Mouse (Mus musculus) urinary bladder, postnatal 25 days (tissue): ENCODE data around the gene Xpnpep1.

Experiments used
- DNase-seq: peaks from one replicate; pipeline ENCODE4 v3.0.0; 2022; ENCODE audit warnings: low spot score

Xpnpep1 gene

DNA sequence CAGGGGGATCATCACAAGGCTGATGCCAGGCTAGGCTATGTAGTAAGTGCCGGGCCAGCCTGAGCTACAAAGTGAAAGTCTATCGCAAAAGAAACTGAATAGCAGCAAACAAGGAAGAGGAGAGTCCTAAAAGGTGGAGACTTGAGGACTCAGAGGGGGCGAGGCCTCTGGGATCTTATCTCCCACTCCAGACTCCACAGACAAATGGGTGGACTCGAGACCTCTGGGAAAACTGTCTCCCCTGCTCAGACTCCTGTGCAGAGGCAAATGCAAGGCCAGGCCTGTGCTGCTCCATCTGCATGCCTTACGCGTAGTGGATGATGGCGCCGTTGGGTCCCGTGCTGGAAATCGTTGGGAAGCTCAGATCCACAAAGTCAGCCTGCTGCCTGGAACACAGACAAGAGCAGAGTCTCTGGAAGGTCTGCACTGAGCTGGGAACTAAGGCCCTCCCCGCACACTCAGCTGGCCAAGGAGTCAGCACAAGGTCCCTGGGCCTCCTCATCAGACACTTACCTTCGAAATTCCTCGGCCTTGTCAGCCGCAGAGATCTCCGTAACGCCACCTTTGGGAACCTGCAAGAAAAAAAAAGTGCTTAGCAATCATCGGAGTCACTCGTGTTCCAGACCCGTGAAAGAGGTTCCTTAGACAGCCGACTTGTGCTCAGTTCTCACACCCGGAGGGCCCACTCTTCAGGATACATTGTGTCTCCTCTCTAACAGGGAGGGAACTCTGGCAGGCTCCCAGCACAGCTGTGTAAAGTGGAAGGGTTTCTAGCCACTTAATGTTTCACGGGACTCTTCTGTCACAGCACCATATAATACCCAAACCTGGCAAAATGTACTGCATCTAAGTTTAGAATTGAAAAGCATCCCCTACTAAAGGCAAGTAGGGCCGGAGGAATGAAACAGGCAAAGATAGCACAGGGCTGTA is 37.6 kb downstream of the Xpnpep1 start:
- DNase-seq, result no peak

- DNase-seq, result no peak
These were observed 47.1 kb downstream of the Xpnpep1 start for GRCm38 (mm10) chr19:52992880-52993440.

DNA sequence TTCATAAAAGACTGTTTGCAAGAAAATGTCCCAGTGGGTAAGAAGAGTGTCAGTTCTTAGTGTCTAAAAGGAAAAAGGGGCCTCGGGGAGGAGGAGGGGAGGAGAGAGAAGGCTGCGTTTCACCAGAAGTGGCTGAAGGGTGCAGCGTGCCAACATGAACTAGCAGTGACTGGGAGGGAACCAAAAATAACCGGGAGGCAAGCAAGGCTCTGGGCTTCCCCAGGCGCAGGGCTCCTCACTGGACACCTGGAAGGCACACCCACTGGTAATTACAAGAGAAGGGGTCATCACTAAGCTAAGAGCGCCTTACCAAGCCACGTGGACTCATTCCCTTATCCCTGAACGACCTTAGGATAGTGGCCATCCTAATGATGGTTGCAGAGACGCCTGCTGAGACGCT is 48.1 kb downstream of the Xpnpep1 start:
- DNase-seq, result no peak

DNA sequence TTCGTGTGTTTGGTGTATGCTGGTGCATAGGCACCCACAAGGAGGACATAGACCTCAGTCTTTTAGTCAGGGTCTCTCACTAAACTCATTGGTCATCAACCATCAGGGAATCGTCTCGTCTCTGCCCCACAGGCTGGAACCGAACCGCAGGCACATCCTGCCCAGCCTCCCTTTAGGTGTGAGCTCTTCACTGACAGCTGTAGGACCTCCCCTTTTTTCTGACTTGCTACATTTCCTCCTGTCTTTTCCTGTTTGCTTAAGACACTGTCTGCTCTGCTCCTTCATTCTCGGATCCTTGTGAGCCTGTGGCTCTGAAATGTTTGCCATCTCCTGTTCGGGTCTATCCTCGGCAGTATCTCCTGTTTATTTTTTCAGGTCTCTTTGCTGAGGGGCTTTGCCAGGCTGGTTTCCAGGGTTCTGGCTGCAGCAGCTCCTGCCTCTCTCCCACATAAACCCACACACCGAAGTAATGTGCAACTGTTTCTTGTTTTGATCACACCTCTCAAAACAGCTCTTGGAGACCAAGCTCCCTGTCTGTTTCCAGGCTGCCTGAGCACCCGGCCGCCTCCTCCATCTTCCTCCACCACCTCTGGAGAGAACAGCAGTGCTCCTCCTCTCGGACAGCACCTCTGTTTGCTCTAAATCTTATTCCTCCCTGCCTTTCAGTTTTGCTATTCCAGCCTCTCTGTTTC is 60.8 kb downstream of the Xpnpep1 start:
- no peak for DNase-seq

DNA sequence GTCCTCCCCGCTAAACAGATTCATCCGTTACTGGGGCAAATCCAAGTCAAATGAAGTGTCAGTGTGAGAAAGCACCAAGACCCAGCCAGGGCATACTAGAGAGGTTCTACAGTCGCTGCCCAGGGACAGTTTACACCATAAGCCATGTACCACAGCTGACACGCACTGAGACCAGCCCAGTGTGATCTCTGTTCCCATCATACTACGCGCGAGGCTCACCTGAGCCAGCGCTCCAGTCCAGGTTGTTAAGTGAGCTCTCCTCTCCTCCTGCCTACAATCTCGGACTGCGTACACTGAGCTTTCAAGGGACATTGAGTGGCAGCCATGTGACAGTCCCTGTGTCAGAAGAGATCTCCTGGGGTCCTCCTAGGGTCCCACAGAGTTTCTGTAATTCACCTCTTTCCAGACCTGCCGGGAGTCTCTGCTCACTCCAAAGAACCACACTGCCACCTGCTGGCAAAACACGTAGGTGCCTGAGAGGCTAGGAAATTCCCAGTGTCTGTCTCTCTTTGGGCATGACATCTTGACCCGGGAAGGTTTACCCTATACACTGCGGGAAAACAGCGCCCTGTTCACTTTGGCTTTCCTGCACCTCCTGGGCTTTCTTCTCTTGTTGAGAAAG is 64.3 kb downstream of the Xpnpep1 start:
- peak; percentile 76 for DNase-seq

GRCm38 (mm10) chr19:52966339-52966738 is 73.7 kb downstream of the Xpnpep1 start:
- DNase-seq, result no peak

DNA sequence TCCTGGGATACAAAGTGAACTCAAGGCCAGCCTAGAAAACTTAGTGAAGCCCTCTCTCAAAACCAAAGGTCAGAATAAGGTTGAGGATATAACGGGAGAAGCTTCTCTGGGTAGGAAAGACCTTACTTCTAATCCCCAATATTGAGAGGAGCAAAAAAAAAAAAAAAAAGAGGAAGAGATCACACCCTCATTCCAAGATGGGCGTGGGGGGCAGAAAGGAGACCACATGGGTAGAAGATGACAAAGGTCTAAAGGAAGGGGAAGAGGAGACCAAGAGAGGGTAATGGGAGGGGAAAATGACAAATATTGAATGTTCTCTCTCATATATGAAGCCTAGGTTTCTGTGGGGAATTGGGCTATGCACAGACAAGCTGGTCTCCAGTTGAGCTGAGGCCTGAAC is 77.3 kb downstream of the Xpnpep1 start:
- DNase-seq, result no peak

DNA sequence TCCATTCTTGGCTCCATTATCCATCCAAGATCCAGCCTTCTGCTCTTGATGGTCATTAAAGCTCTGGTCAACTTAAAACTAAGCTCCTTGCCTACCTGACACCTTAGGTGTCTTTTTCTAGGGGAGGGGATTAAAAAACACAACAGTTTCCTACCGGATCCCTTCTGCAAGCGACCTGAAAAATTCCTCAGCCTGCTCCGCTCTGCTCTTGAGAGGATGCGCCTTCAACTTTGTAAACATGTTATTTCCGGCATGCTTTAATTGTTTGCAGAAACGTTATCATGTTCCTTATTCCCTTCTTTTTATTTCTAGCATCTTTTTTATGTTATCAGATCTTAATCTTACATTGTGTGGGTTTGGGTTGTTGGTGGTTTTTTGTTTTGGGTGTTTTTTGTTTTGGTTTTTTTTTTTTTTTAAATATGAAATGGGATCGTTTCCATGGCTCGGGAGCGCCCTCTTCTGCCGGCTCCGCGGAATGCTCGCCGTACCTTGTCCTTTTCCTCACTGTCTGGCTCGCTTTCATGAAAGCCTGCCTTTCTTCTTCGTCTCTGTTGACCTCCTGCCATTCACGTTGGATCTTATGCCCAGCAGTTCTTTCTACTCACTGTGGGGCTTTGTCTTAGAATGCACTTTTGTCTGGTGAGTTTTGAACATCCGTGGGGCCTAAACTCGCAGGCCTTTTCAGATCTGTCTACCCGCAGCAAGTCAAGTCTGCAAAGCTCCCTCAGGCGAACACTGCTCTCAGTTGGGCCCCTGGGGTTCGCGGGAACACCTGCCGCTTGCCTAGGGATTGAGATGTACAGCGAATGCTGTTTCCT is 117.1 kb downstream of the Xpnpep1 start:
- peak; percentile 56 for DNase-seq

- no peak for DNase-seq
These were observed 135.8 kb downstream of the Xpnpep1 start for GRCm38 (mm10) chr19:52904182-52904581.

DNA sequence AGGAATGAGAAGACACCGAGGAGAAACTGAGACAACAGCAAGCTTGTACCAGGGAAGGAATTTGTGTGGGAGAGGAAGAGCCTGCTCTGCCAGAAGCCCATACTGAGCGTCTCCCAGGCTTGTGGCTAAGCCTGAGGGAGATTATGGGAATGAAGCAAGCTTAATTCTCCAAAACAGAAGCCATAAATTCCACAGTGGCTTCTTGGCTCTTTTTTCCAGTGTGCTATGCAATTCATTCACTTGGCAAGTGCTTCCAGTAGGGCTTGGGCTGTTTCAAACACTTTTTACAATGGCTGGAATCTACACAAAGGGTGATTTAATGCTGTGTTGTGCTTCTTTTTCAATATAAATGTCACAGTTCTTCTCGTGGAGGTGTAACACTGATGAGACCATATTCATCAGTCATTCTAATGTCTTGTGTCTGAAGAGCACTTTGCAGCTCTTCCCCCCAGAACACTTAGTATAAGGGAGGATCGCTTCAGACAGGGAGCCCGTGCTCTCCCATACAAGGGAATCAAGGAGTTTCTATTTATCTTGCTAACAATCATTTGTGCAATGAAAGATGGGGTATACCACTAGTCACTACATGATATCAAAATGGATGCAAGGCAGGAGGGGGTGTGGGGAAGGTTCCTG is 148.1 kb downstream of the Xpnpep1 start:
- DNase-seq, result no peak
